In genomic region chr13:68996661-68997060, GRCm38 (mm10) we compare ENCODE assay signal across 19 mouse cellular contexts. TPM values are rescaled to one million over a fixed set of nuclear protein-coding genes. Genes with fewer than 3 reads are reported as not detected.
DNase-seq lines count a peak whose midpoint lies in the region; ATAC-seq and TF ChIP-seq lines count a peak whose summit lies in the region.
"Had no signal": no experiment of that assay in that cellular context is flagged by ENCODE, and none has a peak within 500 bp of the region (broad histone marks: within the 10 kb centered on the region; RNA-seq: fewer than 3 reads in every experiment).

No protein-coding gene starts in this region.

- 38% methylated on average over 3 of the region's 3 CpGs for WGBS in forebrain, postnatal 0 days
- 73% methylated on average over 3 of the region's 3 CpGs for WGBS in forebrain, embryonic 12.5 days
- WGBS in midbrain, embryonic 14.5 days = 64% methylated on average over 3 of the region's 3 CpGs
- WGBS in midbrain, embryonic 13.5 days = 66% methylated on average over 3 of the region's 3 CpGs
- WGBS in neural tube, embryonic 15.5 days = 47% methylated on average over 3 of the region's 3 CpGs

- intact Hi-C loops in left cerebral cortex, adult 2 months (cut with DNase I) = loop anchor here (5.0 kb wide), 5 partner anchors 64 to 289 kb away; no protein-coding TSS in a partner anchor

- no peaks in the 10 kb centered on the region for H3K9me3 ChIP-seq in forebrain, postnatal 0 days (ENCODE audit: low read length)
- no peaks in the 10 kb centered on the region for H3K9me3 ChIP-seq in forebrain, embryonic 12.5 days
- H3K9me3 ChIP-seq in midbrain, embryonic 14.5 days (ENCODE audit: control insufficient read depth, low read length) = no peaks in the 10 kb centered on the region
- no peaks in the 10 kb centered on the region for H3K9me3 ChIP-seq in midbrain, embryonic 13.5 days
- H3K9me3 ChIP-seq in neural tube, embryonic 15.5 days (replicated peaks) = no peaks in the 10 kb centered on the region
- H3K9me3 ChIP-seq: heart, embryonic 10.5 days; liver, embryonic 13.5 days; neural tube, embryonic 12.5 days had no signal

- no peak overlapping the region for H3K27ac ChIP-seq in forebrain, postnatal 0 days (ENCODE audit: low read depth, low read length)
- no peak overlapping the region for H3K27ac ChIP-seq in forebrain, embryonic 12.5 days
- no peak overlapping the region; the same call in 1 of the 2 replicates for H3K27ac ChIP-seq in left cerebral cortex, adult 2 months
- H3K27ac ChIP-seq in midbrain, embryonic 14.5 days (replicated peaks; ENCODE audit: low read depth, low read length) = no peak overlapping the region
- H3K27ac ChIP-seq in midbrain, embryonic 13.5 days = no peak overlapping the region
- no peak overlapping the region for H3K27ac ChIP-seq in neural tube, embryonic 15.5 days (replicated peaks)
- H3K27ac ChIP-seq: heart, embryonic 10.5 days; liver, embryonic 13.5 days; neural tube, embryonic 12.5 days had no signal

- no peak overlapping the region for H3K9ac ChIP-seq in forebrain, postnatal 0 days
- no peak overlapping the region for H3K9ac ChIP-seq in forebrain, embryonic 12.5 days
- no peak overlapping the region for H3K9ac ChIP-seq in midbrain, embryonic 14.5 days (replicated peaks; ENCODE audit: low read length)
- no peak overlapping the region for H3K9ac ChIP-seq in midbrain, embryonic 13.5 days (replicated peaks)
- H3K9ac ChIP-seq in neural tube, embryonic 15.5 days (replicated peaks) = no peak overlapping the region
- H3K9ac ChIP-seq: liver, embryonic 13.5 days; neural tube, embryonic 12.5 days had no signal

- H3K4me1 ChIP-seq in forebrain, postnatal 0 days (ENCODE audit: insufficient read depth) = peaks cover 3% of the 10 kb centered on the region; the same call in 1 of the 2 replicates
- peaks cover 18% of the 10 kb centered on the region for H3K4me1 ChIP-seq in forebrain, embryonic 12.5 days
- peaks cover 14% of the 10 kb centered on the region; the same call in 1 of the 2 replicates for H3K4me1 ChIP-seq in midbrain, embryonic 14.5 days (ENCODE audit: control insufficient read depth, insufficient read depth, low read length)
- H3K4me1 ChIP-seq in midbrain, embryonic 13.5 days (replicated peaks) = peaks cover 21% of the 10 kb centered on the region
- peaks cover 27% of the 10 kb centered on the region for H3K4me1 ChIP-seq in neural tube, embryonic 15.5 days
- H3K4me1 ChIP-seq: liver, embryonic 13.5 days had no signal

- H3K27me3 ChIP-seq in forebrain, postnatal 0 days (ENCODE audit: insufficient read depth, low read length) = no peaks in the 10 kb centered on the region
- peaks cover 29% of the 10 kb centered on the region for H3K27me3 ChIP-seq in forebrain, embryonic 12.5 days
- peaks cover 27% of the 10 kb centered on the region for H3K27me3 ChIP-seq in midbrain, embryonic 14.5 days (ENCODE audit: control insufficient read depth, insufficient read depth, low read length)
- peaks cover 40% of the 10 kb centered on the region for H3K27me3 ChIP-seq in midbrain, embryonic 13.5 days
- peaks cover 5% of the 10 kb centered on the region; the same call in 1 of the 2 replicates for H3K27me3 ChIP-seq in neural tube, embryonic 15.5 days (replicated peaks)
- H3K27me3 ChIP-seq: neural tube, embryonic 12.5 days had no signal

- ATAC-seq in forebrain, postnatal 0 days = no peak
- no peak for ATAC-seq in forebrain, embryonic 12.5 days (ENCODE audit: low FRiP score)
- no peak for ATAC-seq in midbrain, embryonic 14.5 days (ENCODE audit: low FRiP score, low TSS enrichment)
- ATAC-seq in midbrain, embryonic 13.5 days = no peak
- ATAC-seq in neural tube, embryonic 15.5 days (ENCODE audit: low FRiP score) = no peak
- ATAC-seq: hindbrain, embryonic 16.5 days had no signal

- no peak overlapping the region for H3K4me3 ChIP-seq in forebrain, postnatal 0 days (ENCODE audit: low read depth, low read length)
- H3K4me3 ChIP-seq in forebrain, embryonic 12.5 days (replicated peaks) = no peak overlapping the region
- H3K4me3 ChIP-seq in left cerebral cortex, adult 2 months = peak overlapping the region; percentile 67; the same call in 1 of the 2 replicates
- no peak overlapping the region for H3K4me3 ChIP-seq in midbrain, embryonic 14.5 days (replicated peaks; ENCODE audit: low read depth, low read length)
- H3K4me3 ChIP-seq in midbrain, embryonic 13.5 days (replicated peaks) = no peak overlapping the region
- no peak overlapping the region for H3K4me3 ChIP-seq in neural tube, embryonic 15.5 days (replicated peaks)
- H3K4me3 ChIP-seq: heart, embryonic 10.5 days; liver, embryonic 13.5 days; neural tube, embryonic 12.5 days had no signal

- H3K4me2 ChIP-seq in forebrain, postnatal 0 days (ENCODE audit: low read depth) = no peak overlapping the region
- no peak overlapping the region for H3K4me2 ChIP-seq in forebrain, embryonic 12.5 days
- H3K4me2 ChIP-seq in midbrain, embryonic 14.5 days (ENCODE audit: low read length) = no peak overlapping the region
- no peak overlapping the region for H3K4me2 ChIP-seq in midbrain, embryonic 13.5 days (replicated peaks)
- peak overlapping the region; percentile 87 for H3K4me2 ChIP-seq in neural tube, embryonic 15.5 days
- H3K4me2 ChIP-seq: liver, embryonic 13.5 days had no signal

- peak; percentile 30 for DNase-seq in forebrain, postnatal 0 days
- DNase-seq in left cerebral cortex, adult 2 months (ENCODE audit: extremely low spot score in 1 of 2, low spot score in 2 of 2) = no peak
- no peak for DNase-seq in left cerebral cortex, adult 8-10 months (ENCODE audit: low spot score in 2 of 2)
- peak; percentile 43 for DNase-seq in midbrain, embryonic 14.5 days
- no peak for DNase-seq in adrenal gland, postnatal 4 days (ENCODE audit: low spot score in 2 of 2)
- DNase-seq: adrenal gland, postnatal 36 days; cerebellum, adult 9-11 months; gastrocnemius, postnatal 36 days; heart, postnatal 14 days; kidney, adult 18-20 months; kidney, postnatal 25 days; liver, embryonic 13.5 days; thymus, postnatal 4 days had no signal

- no peak for TF ChIP-seq CTCF in forebrain, postnatal 0 days (IDR thresholded peaks at IDR 0.05; ENCODE audit: low read depth)
- TF ChIP-seq CTCF in left cerebral cortex, adult 2 months (IDR thresholded peaks at IDR 0.05) = no peak

- H3K36me3 ChIP-seq in forebrain, postnatal 0 days (ENCODE audit: insufficient read depth) = no peaks in the 10 kb centered on the region
- H3K36me3 ChIP-seq in forebrain, embryonic 12.5 days (replicated peaks) = no peaks in the 10 kb centered on the region
- no peaks in the 10 kb centered on the region for H3K36me3 ChIP-seq in midbrain, embryonic 14.5 days (ENCODE audit: control insufficient read depth, insufficient read depth, low read length)
- H3K36me3 ChIP-seq in midbrain, embryonic 13.5 days = no peaks in the 10 kb centered on the region
- no peaks in the 10 kb centered on the region for H3K36me3 ChIP-seq in neural tube, embryonic 15.5 days
- H3K36me3 ChIP-seq: heart, embryonic 10.5 days; liver, embryonic 13.5 days; neural tube, embryonic 12.5 days had no signal

RNA-seq across cellular contexts. Expression of gene Adcy2, which starts 2.7 kb away (rescaled TPM):
- 28.5 and 32.8 TPM in 2 replicates for total RNA-seq in forebrain, postnatal 0 days (2014; rRNA removed)
- 9.2 and 11.3 TPM in 2 replicates for polyA plus RNA-seq in forebrain, postnatal 0 days (2015; fragmentation: Nextera tagmentation; extraction: Ambion mirVana)
- 1.3 and 2.1 TPM in 2 replicates for polyA plus RNA-seq in forebrain, embryonic 12.5 days (2016; fragmentation: Nextera tagmentation; extraction: Ambion mirVana)
- total RNA-seq in left cerebral cortex, adult 2 months (2021) = 100 to 1,000 TPM; 130 to 135 TPM
- 100 to 1,000 TPM; 113 to 130 (median 124) TPM for total RNA-seq in left cerebral cortex, adult 8-10 months (2022)
- 6.7 and 7.4 TPM in 2 replicates for polyA plus RNA-seq in midbrain, embryonic 14.5 days (2014; fragmentation: Nextera tagmentation; extraction: Ambion mirVana)
- polyA plus RNA-seq in midbrain, embryonic 13.5 days (2015; fragmentation: Nextera tagmentation; extraction: Ambion mirVana) = 2.1 and 2.2 TPM in 2 replicates
- polyA plus RNA-seq in neural tube, embryonic 15.5 days (2015; fragmentation: Nextera tagmentation; extraction: Ambion mirVana) = 17.0 and 22.0 TPM in 2 replicates
- total RNA-seq in adrenal gland, postnatal 4 days (2021) = 1 to 10 TPM; 3.2 to 3.3 TPM

Comparison
In these comparisons a context has a peak if more than half of its experiments do, and no peak if none do; other contexts are left out.
1. DNase-seq: peak in forebrain, postnatal 0 days (single experiment) and midbrain, embryonic 14.5 days (single experiment); none in left cerebral cortex, adult 2 months (0 of 2), left cerebral cortex, adult 8-10 months (0 of 2) and adrenal gland, postnatal 4 days (0 of 2).